Mouse (Mus musculus) cerebellum, adult 2 months (tissue): ENCODE measurements around the gene Olfr1032.
"Not testable (repeated sequence)": the region's sequence is repeated elsewhere in the genome, so short reads cannot be mapped to it uniquely, and the experiment has no call there.

Experiments used
- CTCF ChIP-seq: fragments of 200-500 bp; IDR thresholded peaks from 2 replicates; pipeline ENCODE4 v1.5.1; 2011; ENCODE audit warnings: low read depth, mild to moderate bottlenecking, control low read depth, low read length, moderate library complexity, borderline replicate concordance; ENCODE audit not compliant: insufficient read depth
- POLR2A ChIP-seq: fragments of 200-500 bp; IDR thresholded peaks from 2 replicates; pipeline ENCODE4 v1.6.1; 2011; ENCODE audit warnings: low read length, control low read depth, borderline replicate concordance; ENCODE audit not compliant: insufficient read depth

- not testable (repeated sequence) for TF ChIP-seq CTCF, POLR2A
These were observed 45.4 kb downstream of the Olfr1032 start for GRCm38 (mm10) chr2:86050777-86051176.
